Mouse (Mus musculus) adipocyte (in vitro differentiated cells): ENCODE data around the gene Xpc.

Source experiments
- DNase-seq: peaks from one replicate; pipeline ENCODE4 v3.0.0-alpha.2; 2016; ENCODE audit warnings: low spot score

The Xpc gene

GRCm38 (mm10) chr6:91522816-91523215 is 7.1 kb upstream of the Xpc start:
- peak; percentile 65 for DNase-seq

GRCm38 (mm10) chr6:91518454-91519020 is 2.8 kb upstream of the Xpc start:
- DNase-seq: no peak

GRCm38 (mm10) chr6:91514737-91515362 is 838 bp downstream of the Xpc start:
- DNase-seq: no peak

GRCm38 (mm10) chr6:91514135-91514534 is 1.6 kb downstream of the Xpc start:
- no peak for DNase-seq

- no peak for DNase-seq
These were observed 5.5 kb downstream of the Xpc start for GRCm38 (mm10) chr6:91510211-91510610.

GRCm38 (mm10) chr6:91509326-91509725 is 6.4 kb downstream of the Xpc start:
- peak; percentile 83 for DNase-seq

- no peak for DNase-seq
These were observed 7.6 kb downstream of the Xpc start for GRCm38 (mm10) chr6:91508041-91508440.

GRCm38 (mm10) chr6:91506036-91506435 is 9.7 kb downstream of the Xpc start:
- DNase-seq: no peak

- no peak for DNase-seq
These were observed 12.4 kb downstream of the Xpc start for GRCm38 (mm10) chr6:91503302-91503701.

- DNase-seq: no peak
These were observed 21.2 kb downstream of the Xpc start for GRCm38 (mm10) chr6:91494526-91494925.

- no peak for DNase-seq
These were observed 22.6 kb downstream of the Xpc start for GRCm38 (mm10) chr6:91493053-91493452.

- DNase-seq: no peak
These were observed 24.7 kb downstream of the Xpc start for GRCm38 (mm10) chr6:91491004-91491403.

- DNase-seq: no peak
These were observed 25.8 kb downstream of the Xpc start for GRCm38 (mm10) chr6:91489872-91490271.

GRCm38 (mm10) chr6:91488496-91489212 is 27.0 kb downstream of the Xpc start:
- peak; percentile 96 for DNase-seq

GRCm38 (mm10) chr6:91486736-91487453 is 28.8 kb downstream of the Xpc start:
- DNase-seq: peak; percentile 56

- DNase-seq: no peak
These were observed 32.3 kb downstream of the Xpc start for GRCm38 (mm10) chr6:91483371-91483770.

- DNase-seq: no peak
These were observed 39.1 kb downstream of the Xpc start for GRCm38 (mm10) chr6:91476541-91476940.

- DNase-seq: peak; percentile 76
These were observed 41.1 kb downstream of the Xpc start for GRCm38 (mm10) chr6:91474441-91475190.

- DNase-seq: no peak
These were observed 41.8 kb downstream of the Xpc start for GRCm38 (mm10) chr6:91473805-91474440.

- peak; percentile 100 for DNase-seq
These were observed 42.6 kb downstream of the Xpc start, which contains the start of the genes Chchd4 and Tmem43 for GRCm38 (mm10) chr6:91472868-91473804. Chchd4 (minus strand) TSS chr6:91473546. Tmem43 (plus strand) TSS chr6:91473703.
